Mouse (Mus musculus) retina, embryonic 14.5 days (tissue): Measurements from ENCODE around the gene Thumpd3.

Experiments used
- DNase-seq: peaks from one replicate; pipeline ENCODE4 v3.0.0-alpha.2; 2015; ENCODE audit warnings: low spot score

Gene Thumpd3

DNA sequence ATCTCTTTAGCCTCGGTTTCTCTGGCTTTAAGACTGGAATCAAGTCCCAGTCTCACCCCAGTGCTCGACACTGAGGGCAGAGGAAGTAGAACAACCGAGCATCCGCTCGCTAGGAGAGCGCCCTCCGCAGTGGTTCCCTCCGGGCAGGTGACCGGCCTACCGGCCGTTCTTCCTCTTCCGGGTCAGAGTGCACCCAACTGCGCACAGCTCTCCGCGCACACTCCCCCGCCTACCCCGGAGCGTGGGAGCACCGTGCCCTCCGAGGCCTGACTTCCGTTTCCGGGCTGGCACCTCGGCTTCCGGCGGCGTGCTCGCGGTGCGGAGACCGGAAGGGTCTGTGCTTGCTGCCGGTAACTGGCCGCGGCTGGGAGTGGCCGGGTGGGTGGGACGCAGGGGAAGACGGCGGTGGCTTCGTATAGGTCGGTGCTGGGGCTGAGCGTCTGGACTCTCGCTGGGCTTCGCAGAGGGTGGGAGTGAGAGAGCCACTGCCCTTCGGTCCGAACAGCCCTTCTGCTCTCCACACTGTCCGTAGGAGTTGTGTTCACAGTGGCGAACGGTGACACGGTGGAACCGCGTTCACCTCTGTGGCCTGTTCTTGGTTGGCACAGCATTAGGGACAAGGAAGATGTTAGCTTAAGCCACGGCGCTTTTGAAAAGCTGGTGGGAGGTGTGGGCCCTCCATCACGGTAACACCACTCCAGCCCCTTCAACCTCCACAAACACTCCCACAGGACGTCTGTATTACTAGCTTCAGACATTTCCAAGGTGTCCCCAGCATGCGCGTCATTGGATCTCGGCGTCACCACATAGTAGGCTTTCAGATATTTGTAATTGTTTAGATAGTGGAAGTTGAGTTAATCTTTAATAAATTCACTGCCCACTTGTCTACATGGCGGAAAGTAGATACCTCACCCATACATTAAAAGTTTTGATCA lies at the start of gene Thumpd3:
Gene Thumpd3, plus strand, starts transcription at position 185 of the 935 bp plus-strand sequence.
- peak; percentile 98 for DNase-seq

DNA sequence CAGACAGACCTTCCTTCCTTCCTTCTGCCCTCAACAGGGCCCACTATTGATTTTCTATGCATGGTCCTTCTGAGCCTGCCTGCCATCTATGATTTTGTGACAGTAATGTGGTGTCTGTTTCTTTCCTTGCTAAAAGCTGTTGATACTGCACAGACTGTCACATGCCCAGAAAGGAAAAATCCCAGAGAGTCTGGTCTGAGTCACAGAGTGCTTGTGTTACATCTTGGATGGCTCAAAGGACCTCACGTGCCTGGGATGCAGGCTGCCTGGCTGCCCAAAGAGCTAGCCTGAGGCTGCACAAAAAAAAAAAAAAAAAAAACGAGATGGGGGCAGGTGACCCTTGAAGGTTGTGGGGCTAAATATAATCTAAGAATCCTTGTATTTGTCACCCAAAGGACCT lies 46.8 kb upstream of the Thumpd3 start:
- no peak for DNase-seq

DNA sequence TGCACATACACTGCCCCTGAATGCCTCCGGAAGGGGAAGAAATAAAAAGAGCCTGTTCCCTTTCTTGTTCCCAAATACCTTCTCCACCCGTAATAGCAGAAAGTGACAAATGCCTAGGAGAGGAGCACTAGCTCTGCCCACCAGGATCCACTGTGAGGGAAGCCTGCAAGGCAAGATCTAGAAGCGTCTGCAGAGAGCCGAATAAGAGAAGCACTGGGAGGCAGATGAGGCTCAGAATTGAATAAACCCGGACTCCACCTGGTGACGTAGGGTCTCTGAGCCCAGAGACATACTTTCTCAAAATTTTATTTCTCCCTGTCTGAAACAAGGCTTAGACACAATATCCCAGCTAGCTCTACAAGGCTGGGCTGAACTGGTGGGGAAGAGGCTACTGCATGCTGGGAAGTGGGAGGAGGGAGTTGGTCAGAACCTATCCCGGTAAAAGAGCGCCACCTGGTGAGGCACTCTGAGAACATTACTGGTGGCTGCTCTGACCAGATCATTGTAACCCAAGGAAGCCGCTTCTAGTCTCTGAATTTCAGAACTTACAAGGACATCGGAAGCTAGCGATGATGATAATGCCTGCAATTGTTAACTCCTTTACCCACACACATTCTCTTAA lies 45.2 kb upstream of the Thumpd3 start:
- DNase-seq, result peak; percentile 98

DNA sequence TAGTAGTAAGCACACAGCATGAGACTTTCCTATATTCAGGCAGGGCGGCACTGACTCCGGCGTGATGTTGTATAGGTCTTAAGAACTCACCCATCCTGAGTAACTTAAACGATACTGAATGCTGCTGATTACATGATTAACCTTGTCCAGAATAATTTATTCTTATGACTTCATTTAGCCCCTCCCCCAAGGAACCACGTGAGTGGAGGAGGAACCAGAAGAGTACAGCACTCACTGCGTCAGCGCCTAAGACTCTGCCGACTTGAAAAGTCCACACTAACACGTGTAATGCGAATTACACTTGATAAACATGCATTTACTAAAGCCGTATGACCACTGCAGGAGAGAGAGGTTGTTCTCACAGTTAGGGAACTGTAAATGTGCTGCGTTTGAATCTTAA lies 44.3 kb upstream of the Thumpd3 start:
- DNase-seq, result no peak

DNA sequence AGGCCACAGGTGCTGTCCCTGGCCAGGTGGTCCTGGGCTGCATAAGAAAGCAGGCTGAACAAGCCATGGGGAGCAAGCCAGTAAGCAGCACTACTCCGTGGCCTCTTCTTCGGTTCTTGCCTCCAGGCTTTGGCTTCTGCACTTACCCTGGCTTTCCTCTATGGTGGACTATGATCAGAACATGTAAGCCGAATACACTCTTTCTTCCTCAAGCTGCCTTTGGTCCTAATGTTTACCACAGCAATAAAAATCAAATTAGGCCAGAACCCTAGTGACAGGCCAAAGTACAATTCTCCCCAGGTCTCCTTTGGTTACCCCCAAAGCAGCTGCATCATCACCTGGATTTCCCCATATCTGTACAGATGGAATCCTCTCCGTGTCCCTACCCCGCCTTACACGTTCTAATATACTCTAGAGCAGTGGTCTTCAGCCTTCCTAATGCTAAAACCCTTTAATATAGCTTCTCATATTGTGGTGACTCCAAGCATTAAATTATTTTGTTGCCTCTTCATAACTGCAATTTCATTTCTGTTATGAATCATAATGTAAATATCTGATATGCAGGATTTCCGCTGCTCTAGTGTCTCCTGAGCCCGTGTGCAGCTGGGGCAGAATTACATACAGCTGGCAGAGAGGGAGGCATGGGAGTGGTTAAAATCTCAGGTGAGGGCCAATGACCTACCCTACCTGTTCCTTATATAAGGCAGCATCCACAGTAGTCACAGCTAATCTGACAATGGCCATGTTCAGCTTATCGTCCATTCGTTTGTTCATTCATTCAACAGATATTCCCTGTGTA lies 42.5 kb upstream of the Thumpd3 start:
- DNase-seq, result no peak

DNA sequence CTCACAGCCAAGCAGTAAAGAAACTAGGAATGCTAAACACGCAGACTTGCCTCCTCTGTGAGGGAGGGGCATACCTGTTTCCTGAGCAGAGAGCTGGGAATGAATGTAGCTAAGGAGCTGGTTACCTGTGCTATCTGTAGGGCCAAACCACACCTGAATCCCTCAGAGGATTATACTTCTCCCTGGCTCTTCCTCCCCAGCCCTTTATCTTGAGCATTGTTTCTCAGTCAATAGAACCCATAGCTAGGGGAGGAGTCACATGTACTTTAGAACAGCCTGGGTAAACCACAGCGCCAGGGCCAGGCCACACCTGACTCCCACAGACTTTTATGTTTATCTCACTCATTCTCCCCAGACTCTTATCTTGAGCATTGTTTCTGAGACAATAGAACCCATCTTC lies 39.2 kb upstream of the Thumpd3 start:
- DNase-seq, result no peak

DNA sequence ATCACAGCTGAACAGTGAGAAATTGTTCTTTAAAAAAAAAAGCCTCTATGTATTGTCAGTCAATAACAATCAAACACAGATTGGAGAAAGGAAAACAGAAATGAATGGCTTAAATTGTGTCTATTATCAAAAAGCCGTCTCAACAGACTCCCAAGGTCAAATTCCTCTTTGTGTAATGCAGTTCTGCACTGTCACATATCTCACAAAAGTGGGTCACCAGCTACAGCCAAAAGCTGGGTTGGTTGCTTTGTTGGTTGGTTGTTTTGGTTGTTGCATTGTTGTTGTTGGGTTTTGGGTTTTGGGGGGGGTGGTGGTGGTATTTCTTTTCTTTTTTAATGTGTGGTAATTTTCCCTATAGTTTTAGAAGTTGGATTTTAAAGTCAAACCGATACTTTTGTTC lies 34.1 kb upstream of the Thumpd3 start:
- DNase-seq, result peak; percentile 55

DNA sequence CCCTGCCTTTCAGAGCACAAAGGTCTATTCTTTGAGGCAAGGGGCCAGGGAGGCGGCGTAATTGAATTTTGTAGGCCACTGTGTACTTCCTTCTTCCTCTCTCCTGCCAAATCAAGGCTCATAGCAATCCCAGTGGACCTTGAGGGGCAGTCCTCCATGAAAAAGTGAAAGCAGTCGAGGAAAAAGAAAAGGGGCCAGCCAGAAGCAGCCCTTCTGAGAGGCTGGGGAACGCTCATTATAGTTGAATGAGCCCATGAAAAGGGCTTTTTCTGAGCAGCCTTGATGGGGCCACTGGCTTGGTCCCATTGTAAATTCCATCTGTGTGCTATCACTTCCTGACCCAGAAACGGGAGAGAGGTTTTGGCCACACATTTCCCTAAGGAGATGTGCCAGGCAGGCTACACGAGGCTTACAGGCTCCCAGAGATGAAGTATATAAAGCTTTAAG lies 33.5 kb upstream of the Thumpd3 start:
- DNase-seq, result peak; percentile 89

DNA sequence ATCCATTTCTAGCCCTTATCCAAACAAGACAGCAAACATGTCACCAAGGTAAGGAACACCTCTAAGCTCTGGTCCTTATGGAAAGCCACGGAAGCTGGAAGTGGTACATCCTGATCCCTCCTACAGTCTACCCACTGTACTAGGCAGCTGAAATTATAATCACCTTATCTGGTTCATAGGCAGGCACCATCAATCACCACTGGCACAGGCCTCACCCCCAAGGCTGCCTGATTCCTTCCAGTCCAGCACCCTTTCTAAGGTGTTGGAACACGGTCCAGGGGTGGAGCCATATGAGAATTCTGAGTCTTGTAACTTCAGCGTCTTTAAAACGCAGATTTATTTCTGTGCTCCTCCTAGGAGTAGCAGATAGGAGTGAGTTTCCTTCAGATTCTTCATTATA lies 32.5 kb upstream of the Thumpd3 start:
- no peak for DNase-seq

DNA sequence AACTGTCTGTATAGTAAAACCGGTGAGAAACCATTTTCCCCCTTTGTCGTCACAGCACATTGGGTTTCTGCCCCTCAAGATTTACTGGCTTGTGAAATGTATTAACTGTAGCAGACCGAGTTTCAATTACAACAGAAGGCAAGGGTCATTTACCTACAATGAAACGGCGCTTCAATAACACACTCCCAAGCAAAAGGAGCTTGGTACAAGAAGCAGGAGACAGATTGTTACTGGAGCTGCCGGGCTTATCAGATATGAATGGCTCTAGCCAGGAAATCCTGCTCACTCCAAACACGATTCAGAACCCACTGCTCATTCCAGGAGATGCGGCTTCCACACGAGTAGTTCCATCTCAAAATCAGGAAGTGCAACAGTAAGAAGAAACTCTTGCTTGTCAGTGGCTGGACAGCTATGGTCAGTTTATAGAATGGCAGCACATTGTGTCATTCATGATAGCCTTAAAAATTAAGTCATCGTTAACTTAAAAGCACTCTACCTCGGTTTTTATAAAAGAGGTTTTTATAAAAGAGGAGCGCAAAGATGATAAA lies 28.5 kb upstream of the Thumpd3 start:
- DNase-seq, result no peak

DNA sequence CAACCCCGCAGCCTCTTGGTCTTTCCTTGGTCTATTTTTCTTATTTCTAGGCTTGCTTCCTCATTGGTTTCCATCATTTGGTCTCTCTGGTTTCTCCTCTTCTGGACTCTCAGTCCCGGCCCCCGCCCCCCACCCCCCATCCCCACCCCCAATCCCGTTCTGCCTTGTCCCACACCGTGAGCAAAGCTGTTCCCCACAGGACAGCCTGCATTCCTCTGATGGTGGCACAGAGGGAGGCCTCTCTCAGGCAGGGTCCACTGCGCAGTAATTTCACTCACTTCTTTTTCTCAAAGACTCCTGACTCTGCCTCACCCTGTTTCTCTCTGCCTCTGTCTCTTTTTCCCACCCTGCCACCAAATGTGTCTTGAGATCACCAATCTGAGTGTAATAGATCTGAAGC lies 27.9 kb upstream of the Thumpd3 start:
- no peak for DNase-seq

DNA sequence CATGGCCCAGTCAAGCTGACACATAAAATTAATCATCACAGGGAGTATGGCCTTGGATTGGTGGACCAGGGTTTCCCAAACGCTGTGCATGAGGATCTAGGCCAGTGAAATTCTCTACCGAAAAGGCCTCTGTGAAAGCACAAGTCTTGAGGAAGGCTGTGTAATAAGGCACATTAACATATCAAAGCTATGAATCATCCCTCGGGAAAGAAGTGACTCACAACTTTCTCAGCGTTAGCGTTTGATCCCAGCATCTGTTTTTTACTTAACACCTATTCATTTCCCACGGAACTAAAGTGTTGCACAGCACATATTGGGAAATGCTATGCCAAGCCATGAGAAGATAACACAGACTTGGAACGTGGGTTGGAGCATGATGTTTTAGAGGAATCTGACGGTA lies 21.2 kb upstream of the Thumpd3 start:
- no peak for DNase-seq

DNA sequence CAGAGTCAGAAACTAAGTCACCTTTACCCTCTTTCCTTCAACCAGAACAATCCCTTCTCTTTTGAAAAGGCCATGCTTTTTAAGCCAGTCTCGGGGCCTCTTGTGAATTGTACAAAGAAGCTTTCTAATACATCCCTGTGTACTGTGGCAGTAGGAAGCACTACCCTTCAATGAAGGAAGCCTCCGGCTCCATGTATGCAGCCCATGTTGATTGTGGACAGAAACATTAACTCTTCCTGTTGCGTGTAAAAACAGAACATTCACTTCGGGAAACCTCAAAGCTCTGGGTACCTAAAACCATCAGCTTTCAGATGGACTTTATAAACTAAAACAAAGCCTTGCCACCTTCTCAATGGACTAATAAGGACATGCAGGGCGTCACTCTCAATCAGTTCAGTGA lies 20.3 kb upstream of the Thumpd3 start:
- DNase-seq, result no peak

DNA sequence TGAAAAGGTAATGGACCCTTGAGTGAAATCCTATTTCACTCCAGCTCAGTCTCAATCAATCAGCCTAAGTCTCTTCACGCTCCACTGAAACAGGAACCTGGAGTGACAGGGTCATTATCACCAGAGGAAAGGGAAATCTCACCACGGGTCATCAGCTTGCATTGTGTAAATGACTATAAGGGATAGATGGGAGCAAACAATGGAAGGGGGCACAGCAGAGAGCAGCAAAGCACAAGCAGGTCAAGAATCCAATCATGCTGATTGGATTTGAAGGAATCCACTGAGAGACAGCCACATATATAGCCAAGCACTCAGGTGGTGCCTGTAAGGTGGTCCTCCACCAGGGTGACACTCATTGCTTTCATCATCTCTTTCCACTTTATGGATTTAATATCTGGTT lies 18.6 kb upstream of the Thumpd3 start:
- DNase-seq, result peak; percentile 89

DNA sequence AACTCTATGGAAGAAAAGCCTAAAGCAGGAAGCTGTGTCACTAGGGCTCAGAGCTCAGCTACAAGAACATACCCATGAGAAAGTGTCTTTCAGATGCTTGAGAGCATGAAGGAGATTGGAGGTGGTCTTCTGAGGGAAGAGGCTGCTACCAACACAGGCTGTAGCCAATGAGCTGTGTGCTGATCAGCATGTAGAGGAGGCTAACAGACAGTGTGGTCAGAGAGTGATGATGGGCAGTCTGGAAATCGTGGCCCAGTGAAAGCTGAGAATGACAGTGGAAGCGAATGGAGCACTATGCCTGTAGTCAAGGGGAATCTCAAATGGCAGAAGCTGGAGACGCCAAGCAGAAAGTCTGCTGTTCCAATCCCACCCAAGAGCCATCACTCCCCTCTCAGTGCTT lies 17.0 kb upstream of the Thumpd3 start:
- DNase-seq, result no peak

DNA sequence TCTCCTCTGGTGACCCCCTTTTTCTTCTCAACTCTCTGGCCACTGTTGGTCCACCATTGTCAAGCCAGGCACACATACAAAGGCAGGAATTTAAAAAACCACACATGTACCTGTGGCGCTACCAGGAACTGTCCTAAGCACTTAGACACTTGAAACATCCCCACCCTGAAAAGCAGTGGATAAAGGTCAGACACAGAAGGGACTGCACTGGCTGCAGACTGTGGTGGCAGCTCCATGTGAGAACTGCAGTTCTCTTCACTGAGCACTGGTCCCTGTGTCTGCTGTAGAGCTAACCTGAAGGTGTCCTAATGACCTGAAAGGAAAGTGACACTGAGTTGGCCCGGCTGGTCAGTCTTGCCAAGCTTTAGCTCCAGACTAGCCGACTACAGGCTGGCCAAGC lies 15.5 kb upstream of the Thumpd3 start:
- DNase-seq, result no peak

DNA sequence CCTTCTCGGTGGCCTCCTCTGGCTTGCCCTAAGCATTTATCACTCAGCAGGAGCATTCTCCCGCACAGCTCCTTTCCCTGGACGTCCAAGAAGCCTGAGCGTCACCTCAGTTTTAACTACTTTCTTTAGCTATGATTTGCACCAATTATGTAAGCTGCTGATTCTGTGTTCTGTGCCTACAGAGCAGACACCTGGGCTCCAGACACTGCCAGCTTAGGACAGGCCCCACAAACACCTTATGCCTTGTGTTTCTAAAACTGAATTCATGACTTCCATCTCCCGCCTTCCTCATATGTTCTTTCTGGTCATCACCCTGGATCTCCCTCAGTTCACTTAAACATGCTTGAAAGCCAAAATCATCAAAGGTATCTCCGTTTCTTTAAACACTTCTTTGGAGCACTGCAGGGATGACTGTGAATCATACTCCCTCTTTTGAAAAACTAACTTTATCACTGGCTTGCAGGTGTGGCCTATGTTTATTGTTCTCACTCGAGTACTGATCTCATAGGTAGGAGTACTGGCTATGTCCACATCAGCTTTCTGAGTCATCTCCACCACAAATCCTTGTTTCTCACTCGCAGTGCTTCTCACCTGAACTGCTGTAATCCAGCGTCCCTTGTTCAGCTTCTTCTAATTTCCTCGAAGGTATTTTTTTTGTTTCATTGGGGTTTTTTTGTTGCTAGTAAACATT lies 14.9 kb upstream of the Thumpd3 start:
- DNase-seq, result no peak

DNA sequence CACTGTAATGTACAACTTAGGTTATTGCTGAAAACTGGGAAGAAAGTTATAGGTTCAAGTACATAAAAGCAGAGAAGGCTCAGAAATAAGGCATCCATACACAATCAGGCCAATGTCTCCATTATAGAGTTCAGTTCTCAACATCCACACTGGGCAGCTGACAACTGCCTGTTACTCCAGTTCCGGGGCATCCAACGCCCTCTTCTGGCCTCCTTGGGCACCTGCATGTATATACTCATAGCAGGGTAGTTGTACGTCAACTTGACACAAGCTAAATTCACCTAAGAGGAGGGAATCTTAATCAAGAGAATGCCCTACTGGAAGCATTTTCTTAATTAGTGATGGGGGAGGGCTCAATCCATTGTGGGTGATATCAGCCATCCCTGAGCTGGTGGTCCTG lies 13.9 kb upstream of the Thumpd3 start:
- DNase-seq, result no peak

DNA sequence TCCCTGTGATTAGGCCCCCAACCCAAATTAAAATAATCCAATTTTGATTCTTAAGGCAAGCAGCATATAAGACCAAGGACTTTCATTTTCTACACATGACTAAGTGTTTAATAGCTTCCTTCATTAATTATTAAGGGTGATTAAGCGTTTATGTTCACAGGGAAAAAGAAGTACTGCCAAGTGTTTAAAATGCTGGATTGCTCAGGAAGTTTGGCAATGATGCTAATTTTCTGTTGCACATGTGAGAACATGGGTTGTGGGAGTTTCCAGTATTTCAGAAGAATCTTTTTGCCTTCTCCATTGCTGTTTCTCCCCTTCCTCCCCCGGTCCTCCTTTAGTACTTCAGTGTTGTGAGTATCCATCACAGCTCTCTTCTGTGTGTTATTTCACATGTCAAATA lies 12.8 kb upstream of the Thumpd3 start:
- no peak for DNase-seq

DNA sequence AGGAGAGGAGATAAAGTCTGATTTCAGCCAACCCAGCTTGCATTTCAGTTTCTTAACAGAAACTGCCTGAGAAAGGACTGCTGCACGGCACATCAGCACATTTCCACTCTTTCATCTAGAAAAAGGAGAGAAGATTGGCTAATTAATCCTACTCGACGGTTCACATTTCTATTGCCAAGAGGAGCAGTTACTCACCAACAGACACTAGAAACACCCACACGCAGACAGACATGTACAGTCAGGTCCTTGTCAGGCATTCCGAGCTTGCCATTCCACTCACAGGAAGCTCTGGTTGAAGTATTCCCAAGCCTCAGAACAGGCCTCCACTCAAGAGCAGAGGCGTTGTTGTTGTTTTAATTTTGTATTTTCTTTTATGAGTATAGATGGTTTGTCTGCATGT lies 11.6 kb upstream of the Thumpd3 start:
- no peak for DNase-seq

DNA sequence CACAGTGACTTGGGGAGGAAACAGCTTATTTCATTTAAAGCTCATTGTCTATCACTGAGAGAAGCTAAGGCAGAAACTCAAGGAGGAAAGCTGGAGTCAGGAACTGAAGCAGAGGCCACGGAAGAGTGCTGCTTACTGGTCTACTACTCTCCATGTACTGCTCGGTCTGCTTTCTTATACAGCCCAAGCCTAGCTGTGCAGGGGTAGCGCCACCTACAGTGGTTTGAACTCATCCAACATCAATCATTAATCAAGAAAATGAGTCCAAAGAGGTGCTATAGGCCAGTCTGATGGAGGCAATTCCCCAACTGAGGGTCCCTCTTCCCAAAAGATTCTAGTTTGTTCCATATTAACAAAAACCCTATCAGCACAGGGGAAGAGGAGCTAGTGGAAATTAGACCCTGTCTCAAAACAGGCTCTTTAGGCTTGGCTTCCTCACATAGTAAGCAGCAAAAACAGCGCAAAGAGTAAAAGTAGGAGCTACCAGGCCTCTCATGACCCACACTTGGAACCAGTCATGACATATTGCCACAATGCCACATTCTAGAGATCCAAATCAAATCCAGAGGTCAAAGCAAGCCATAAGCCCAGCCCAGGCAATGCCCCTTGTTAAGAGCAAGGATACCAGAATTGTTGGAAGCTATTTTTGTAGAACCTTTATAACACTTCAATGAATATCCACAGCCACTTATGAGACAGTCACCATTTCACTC lies 9.4 kb upstream of the Thumpd3 start:
- no peak for DNase-seq
